Mouse (Mus musculus) lung, embryonic 16.5 days (tissue): ENCODE results near the gene Abcf2. TPM values are rescaled to one million over a fixed set of nuclear protein-coding genes. Genes with fewer than 3 reads are reported as not detected.

Experiments used
- ATAC-seq: fragments of 200-750 bp; cut with Nextera tagmentation; 2 replicates; pipeline ENCODE4 v1.8.0; 2017; ENCODE audit warnings: low read depth, mild to moderate bottlenecking, moderate library complexity
- H3K27ac ChIP-seq: fragments of 300-500 bp; sonication (generic); 2 replicates; pipeline ENCODE4 v1.5.1; 2014; ENCODE audit warnings: mild to moderate bottlenecking, control low read depth, low read length
- H3K27me3 ChIP-seq: fragments of 300-500 bp; sonication (generic); 2 replicates; pipeline ENCODE4 v1.6.1; 2014; ENCODE audit warnings: low read depth, low read length, mixed read lengths; ENCODE audit not compliant: control insufficient read depth, insufficient read depth
- H3K36me3 ChIP-seq: fragments of 300-500 bp; sonication (generic); 2 replicates; pipeline ENCODE4 v1.6.1; 2014; ENCODE audit warnings: low read length; ENCODE audit not compliant: control insufficient read depth, insufficient read depth
- H3K4me1 ChIP-seq: fragments of 300-500 bp; sonication (generic); replicated peaks from 2 replicates; pipeline ENCODE4 v1.6.1; 2014; ENCODE audit warnings: low read length, mixed read lengths; ENCODE audit not compliant: control insufficient read depth, insufficient read depth
- H3K4me2 ChIP-seq: fragments of 300-500 bp; sonication (generic); 2 replicates; pipeline ENCODE4 v1.6.1; 2014; ENCODE audit warnings: low read depth, low read length, control low read depth
- H3K4me3 ChIP-seq: fragments of 300-500 bp; sonication (generic); 2 replicates; pipeline ENCODE4 v1.5.1; 2014; ENCODE audit warnings: mild to moderate bottlenecking, low read length, control low read depth
- H3K9ac ChIP-seq: fragments of 300-500 bp; sonication (generic); 2 replicates; pipeline ENCODE4 v1.6.1; 2014; ENCODE audit warnings: low read length, control low read depth
- H3K9me3 ChIP-seq: fragments of 300-500 bp; sonication (generic); 2 replicates; pipeline ENCODE4 v1.6.1; 2016; ENCODE audit warnings: low read length; ENCODE audit not compliant: control insufficient read depth
- WGBS: fragments of 180-500 bp; shearing (Covaris S2); extraction: QIAGEN DNeasy Blood & Tissue Kit; methylation state at CpG from one replicate; pipeline ENCODE4 v1.1.7; 2014; 5-methylcytosine and 5-hydroxymethylcytosine counted together
- polyA plus RNA-seq: library from polyadenylated mRNA; unstranded; fragments of >200 nt; fragmentation: Nextera tagmentation; extraction: Ambion mirVana; gene quantifications from 2 replicates; pipeline ENCODE4 v1.2.1, GENCODE M21; 2015

Abcf2 gene
- polyA plus RNA-seq, 1 experiment from 2014 or later, result 93.4 TPM

DNA sequence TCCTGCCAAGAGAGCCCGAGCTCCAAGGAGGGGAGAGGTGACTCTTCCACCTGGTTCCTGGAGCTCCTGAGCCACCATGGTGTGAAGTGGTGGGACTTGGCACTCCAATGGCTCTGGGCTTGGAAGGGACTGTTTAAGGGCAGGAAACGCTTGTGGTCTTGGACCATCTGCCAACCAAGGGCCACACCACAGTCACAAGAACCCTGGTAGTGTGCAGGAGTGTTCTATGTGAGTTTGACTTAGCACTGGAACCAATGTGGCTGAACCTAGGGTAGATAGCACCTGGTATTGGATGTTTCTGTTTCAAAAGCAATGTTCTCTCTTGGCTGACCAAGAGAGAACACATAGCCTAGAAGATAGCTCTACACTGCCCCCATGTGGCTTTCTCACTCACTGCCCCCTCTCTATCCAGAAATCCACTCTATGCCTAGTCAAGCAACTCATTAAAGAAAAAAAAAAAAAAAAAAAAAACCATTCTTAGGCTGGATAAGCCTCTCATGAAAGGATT, 20.0 kb upstream of the Abcf2 start:
- H3K9me3 ChIP-seq, result no peaks in the 10 kb centered on the region
- H3K4me1 ChIP-seq, result peaks cover 33% of the 10 kb centered on the region
- ATAC-seq, result no peak
- H3K27me3 ChIP-seq, result no peaks in the 10 kb centered on the region
- no peak overlapping the region for H3K4me3 ChIP-seq
- peaks cover 20% of the 10 kb centered on the region for H3K36me3 ChIP-seq
- no peak overlapping the region for H3K27ac ChIP-seq
- H3K9ac ChIP-seq, result no peak overlapping the region
- no peak overlapping the region for H3K4me2 ChIP-seq
- 47% methylated on average over 2 of the region's 2 CpGs for WGBS

DNA sequence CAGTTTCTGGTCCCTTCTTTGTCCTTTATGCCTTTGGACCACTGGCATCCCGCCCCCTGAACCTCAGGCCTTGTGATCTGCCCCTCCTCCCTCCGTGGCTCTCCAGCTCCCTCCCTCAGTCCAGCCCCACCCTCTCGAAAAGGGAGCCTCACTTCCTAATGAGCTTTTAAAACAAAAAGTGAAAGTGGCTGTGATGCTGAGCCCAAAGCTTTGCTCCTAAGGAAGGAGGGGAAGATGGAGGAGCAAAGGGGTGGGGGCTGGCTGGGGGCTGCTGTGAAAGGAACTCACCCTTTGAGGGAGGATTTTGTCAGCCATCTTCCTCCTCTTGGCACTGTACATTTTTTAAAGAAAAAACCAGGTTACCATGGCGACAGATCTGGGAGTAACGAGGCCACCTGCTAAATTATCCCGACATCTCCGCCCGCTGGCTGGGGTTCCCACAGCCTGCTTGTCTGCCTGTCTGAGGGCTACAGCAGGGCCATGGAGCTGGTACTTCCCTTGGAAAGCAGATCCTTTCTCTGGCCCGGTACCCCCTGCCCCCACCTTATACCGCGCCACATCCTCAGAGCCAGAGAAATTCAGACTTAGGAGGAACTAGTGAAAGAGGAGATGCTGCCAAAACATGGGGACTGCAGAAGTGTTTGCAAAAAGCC, 19.4 kb upstream of the Abcf2 start:
- H3K9me3 ChIP-seq, result no peaks in the 10 kb centered on the region
- no peak overlapping the region for H3K27ac ChIP-seq
- H3K4me3 ChIP-seq, result no peak overlapping the region
- WGBS, result 37% methylated on average over 11 of the region's 11 CpGs
- H3K4me2 ChIP-seq, result no peak overlapping the region
- no peaks in the 10 kb centered on the region for H3K27me3 ChIP-seq
- peaks cover 23% of the 10 kb centered on the region for H3K36me3 ChIP-seq
- ATAC-seq, result no peak
- peaks cover 38% of the 10 kb centered on the region for H3K4me1 ChIP-seq
- no peak overlapping the region for H3K9ac ChIP-seq

DNA sequence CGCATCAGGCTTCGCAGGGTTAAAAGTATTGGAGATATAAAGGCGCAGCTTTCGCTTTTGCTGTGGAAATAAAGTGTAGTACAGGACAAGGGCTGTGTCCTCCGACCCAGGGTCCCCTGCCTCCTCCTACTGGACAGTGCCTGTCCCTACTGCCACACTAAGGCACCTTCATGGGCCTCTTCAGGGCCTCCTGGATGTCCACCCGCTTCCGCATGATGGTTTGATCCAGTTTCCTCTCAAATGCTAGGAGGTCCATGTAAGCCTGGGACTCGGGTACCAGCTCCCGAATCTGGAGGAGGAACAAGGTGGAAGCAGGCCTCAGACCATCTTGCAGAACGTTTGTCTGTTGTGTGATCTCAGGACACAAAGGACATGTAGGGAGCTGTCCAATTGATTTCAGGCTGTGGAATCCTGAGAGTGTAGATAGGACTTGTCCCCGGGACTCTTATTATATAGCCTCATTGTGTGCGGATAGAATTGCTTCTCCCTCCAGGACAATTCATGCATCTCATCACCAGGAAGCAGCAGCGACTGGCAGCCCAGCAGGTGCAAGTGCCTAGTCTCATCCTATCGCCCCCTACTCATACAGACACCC, 18.6 kb upstream of the Abcf2 start:
- ATAC-seq, result no peak
- WGBS, result 78% methylated on average over 14 of the region's 14 CpGs
- H3K36me3 ChIP-seq, result peaks cover 26% of the 10 kb centered on the region
- H3K27me3 ChIP-seq, result no peaks in the 10 kb centered on the region
- H3K27ac ChIP-seq, result no peak overlapping the region
- H3K4me3 ChIP-seq, result no peak overlapping the region
- H3K4me2 ChIP-seq, result no peak overlapping the region
- no peak overlapping the region for H3K9ac ChIP-seq
- peaks cover 37% of the 10 kb centered on the region for H3K4me1 ChIP-seq
- no peaks in the 10 kb centered on the region for H3K9me3 ChIP-seq

DNA sequence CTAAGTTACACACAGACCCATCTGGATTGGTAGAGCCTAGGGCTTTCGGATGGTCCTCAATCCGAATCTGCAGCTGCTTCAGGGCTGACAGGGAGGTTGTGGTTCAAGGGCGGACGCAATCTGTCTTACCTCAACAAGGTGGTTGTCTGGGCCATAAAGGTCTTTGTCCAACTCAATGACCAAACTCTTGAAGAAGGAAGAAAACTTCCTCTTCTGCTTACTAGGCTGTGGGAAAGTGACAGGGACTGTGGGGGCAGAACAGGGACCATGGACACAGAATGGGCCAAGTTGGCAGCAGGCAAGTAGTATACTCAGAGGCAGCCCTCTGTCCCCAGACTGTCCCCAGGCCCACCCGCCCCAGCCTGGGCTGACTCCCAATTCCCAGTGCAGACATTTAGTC, 18.0 kb upstream of the Abcf2 start:
- Histone ChIP-seq H3K4me3 (no peak overlapping the region), H3K9me3 (no peaks in the 10 kb centered on the region), H3K27me3 (no peaks in the 10 kb centered on the region), H3K4me1 (peaks cover 31% of the 10 kb centered on the region), H3K36me3 (peaks cover 30% of the 10 kb centered on the region), H3K9ac (no peak overlapping the region), H3K27ac (no peak overlapping the region), H3K4me2 (no peak overlapping the region)
- WGBS, result 92% methylated on average over 5 of the region's 5 CpGs
- ATAC-seq, result no peak

DNA sequence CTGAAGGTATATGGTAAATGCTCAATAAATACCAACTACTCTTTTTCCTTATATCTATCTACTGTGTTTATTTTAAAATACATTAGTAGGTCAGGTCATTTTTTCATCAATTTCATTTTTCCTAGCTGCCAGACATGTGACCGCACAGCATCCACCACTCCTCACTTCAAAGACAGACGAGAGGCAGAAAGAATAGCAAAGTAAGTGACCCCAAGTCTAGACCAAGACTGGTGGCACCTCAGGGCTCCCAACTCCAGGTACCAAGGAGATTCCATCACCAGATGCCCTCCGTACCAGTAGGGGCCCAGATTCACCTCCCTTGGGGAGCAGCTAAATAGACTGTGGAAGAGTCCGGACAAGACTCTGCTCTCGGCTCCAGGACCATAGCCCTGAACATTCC, 17.1 kb upstream of the Abcf2 start:
- ATAC-seq, result no peak
- Histone ChIP-seq H3K27ac (no peak overlapping the region), H3K4me2 (no peak overlapping the region), H3K36me3 (peaks cover 33% of the 10 kb centered on the region), H3K4me1 (peaks cover 30% of the 10 kb centered on the region), H3K9me3 (no peaks in the 10 kb centered on the region), H3K27me3 (no peaks in the 10 kb centered on the region), H3K9ac (no peak overlapping the region), H3K4me3 (no peak overlapping the region)
- 80% methylated on average over 5 of the region's 5 CpGs for WGBS

DNA sequence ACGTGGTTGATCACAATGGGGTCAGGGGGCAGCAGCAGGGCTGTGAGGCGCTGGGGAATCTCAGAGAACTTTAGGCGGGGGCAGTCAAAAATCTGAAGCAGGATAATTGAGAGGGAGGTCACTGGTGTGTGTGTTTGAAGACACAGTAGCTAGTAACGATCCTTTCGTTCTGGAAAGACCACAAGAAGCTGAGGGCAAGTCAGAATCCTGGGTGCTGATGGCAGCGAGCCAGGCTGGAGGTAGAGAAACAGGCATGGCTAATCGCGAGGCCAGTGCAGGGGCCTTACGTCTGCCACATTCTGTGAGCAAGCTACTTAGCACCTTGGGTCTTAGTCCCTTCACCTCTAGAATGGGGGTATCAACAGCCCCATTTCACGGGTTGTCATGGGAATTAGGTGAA, 16.7 kb upstream of the Abcf2 start:
- H3K9ac ChIP-seq, result no peak overlapping the region
- no peaks in the 10 kb centered on the region for H3K27me3 ChIP-seq
- no peak overlapping the region for H3K27ac ChIP-seq
- H3K4me2 ChIP-seq, result no peak overlapping the region
- H3K36me3 ChIP-seq, result peaks cover 38% of the 10 kb centered on the region
- no peak overlapping the region for H3K4me3 ChIP-seq
- no peaks in the 10 kb centered on the region for H3K9me3 ChIP-seq
- ATAC-seq, result no peak
- H3K4me1 ChIP-seq, result peaks cover 27% of the 10 kb centered on the region
- 65% methylated on average over 10 of the region's 10 CpGs for WGBS

DNA sequence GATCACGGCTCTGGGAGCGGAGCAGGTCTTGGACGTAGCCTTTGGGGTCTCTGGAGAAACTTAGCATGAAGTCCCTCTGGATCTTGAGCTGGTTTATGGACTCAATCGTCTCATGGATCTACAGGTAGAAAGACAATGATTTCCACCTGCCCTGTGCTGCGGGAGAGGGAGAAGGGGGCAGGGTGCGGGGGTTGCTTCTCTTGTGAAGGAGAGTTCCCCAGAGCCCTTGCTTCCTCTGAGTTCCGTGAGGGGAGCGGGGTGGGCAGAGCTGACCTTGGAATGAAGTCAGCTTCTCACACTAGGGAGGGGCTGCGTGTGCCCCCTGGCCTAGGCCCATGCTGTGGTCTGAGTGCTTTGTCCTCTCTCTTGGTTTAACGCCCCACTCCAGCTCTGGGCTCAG, 16.0 kb upstream of the Abcf2 start:
- Histone ChIP-seq H3K4me3 (no peak overlapping the region), H3K27me3 (no peaks in the 10 kb centered on the region), H3K27ac (no peak overlapping the region), H3K9me3 (no peaks in the 10 kb centered on the region), H3K9ac (no peak overlapping the region), H3K4me1 (peaks cover 21% of the 10 kb centered on the region), H3K36me3 (peaks cover 38% of the 10 kb centered on the region), H3K4me2 (no peak overlapping the region)
- no peak for ATAC-seq
- WGBS, result 87% methylated on average over 10 of the region's 10 CpGs

DNA sequence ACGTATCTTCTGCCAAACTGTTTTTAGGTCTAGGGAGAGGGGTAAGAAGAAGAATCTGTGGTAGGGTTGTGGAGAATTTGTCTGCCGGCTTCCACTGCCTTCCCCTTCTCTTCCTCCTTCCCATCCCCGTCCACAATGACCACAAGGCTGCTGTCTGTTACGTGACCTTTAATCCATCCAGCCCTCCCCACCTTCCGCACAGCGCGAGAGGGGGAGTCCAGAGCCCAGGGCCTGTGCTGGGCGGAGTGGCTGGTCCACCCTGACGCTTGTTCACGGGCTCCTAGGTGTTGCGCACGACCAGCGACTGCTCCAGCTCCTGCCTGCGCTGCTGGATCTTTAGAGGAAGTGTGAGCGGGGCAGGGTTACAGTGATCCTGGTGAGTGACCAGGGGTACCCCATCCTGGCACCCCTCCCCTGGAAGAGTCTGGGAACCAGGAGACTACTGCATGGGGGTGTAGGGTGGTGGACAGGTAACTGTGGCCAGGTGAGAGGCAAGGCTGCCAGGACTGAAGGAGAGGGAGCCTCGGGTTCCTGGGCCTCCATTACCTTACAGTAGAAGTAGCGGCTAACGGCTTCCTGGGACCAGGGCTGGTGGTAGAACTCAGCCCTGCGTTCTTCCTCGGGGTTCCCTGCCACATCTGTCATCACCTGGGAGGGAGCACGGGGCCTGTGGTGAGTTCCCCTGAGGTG, 15.3 kb upstream of the Abcf2 start:
- no peaks in the 10 kb centered on the region for H3K9me3 ChIP-seq
- H3K27ac ChIP-seq, result no peak overlapping the region
- H3K9ac ChIP-seq, result no peak overlapping the region
- WGBS, result 60% methylated on average over 20 of the region's 21 CpGs
- peaks cover 38% of the 10 kb centered on the region for H3K36me3 ChIP-seq
- no peaks in the 10 kb centered on the region for H3K27me3 ChIP-seq
- H3K4me3 ChIP-seq, result no peak overlapping the region
- ATAC-seq, result no peak; the same call in 1 of the 2 replicates
- peak overlapping the region; percentile 17; the same call in 1 of the 2 replicates for H3K4me2 ChIP-seq
- peaks cover 23% of the 10 kb centered on the region for H3K4me1 ChIP-seq

DNA sequence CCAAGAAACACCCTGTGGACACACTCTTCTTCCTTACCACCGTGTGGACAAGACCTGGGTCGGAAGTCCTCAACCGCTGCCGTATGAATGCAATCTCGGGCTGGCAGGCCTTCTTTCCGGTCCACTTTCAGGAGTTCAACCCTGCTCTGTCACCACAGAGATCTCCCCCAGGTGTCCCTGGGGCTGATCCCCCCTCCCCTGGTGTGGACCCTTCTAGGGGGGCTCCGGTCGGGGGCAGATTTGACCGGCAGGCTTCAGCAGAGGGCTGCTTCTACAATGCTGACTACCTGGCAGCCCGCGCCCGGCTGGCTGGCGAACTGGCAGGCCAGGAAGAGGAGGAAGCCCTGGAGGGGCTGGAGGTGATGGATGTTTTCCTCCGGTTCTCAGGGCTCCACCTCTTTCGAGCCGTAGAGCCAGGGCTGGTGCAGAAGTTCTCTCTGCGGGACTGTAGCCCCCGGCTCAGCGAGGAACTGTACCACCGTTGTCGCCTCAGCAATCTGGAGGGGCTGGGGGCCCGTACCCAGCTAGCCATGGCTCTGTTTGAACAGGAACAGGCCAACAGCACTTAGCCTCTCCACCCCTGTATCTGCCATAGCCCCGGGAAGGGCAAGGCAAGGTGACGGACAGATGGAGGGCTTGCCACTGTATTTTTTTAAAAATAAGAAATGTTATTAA, 14.7 kb upstream of the Abcf2 start:
- Histone ChIP-seq H3K36me3 (peaks cover 38% of the 10 kb centered on the region), H3K9ac (no peak overlapping the region; the same call in 1 of the 2 replicates), H3K9me3 (no peaks in the 10 kb centered on the region), H3K4me1 (peaks cover 23% of the 10 kb centered on the region), H3K27me3 (no peaks in the 10 kb centered on the region), H3K4me3 (no peak overlapping the region; the same call in 1 of the 2 replicates), H3K27ac (no peak overlapping the region), H3K4me2 (peak overlapping the region; percentile 17)
- peak; percentile 8; the same call in 1 of the 2 replicates for ATAC-seq
- WGBS, result 48% methylated on average over 24 of the region's 24 CpGs
